Mouse (Mus musculus): Measurements from ENCODE around the gene Mpzl1.

DNA sequence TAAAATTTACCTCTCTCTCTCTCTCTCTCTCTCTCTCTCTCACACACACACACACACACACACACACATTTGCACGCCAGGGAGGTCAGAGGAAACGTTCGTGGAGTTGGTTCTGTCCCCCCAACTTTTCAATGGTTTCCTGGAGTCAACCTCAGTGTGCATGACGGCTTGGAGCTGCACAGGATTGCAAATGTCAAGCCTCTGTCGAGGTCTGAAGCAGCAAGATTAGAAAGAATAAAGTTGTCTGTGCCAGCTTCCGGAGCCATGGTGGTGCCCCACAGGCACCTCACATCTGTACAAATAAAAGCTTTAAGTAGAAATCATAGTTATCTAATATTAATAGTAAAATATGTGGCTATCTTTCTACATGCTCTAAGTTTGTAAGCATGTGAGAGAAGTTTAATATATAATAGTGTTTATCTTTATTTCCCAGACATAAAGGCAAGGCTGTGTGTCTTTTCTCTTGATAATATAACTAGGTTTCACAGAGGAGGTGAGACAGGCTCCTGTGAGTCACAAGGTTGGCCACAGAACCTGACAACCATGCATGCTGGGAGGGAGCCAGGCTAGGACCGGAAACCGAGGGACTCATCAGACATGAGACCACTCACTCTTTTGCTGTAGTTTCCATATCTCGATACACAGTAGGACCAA lies 57.8 kb downstream of the Mpzl1 start:
- TF ChIP-seq CTCF (IDR thresholded peaks at IDR 0.05; ENCODE audit: low read depth, low read length): no peak
- TF ChIP-seq POLR2A (IDR thresholded peaks at IDR 0.05; ENCODE audit: borderline replicate concordance, low read depth, low read length): no peak
